Mouse (Mus musculus) layer of hippocampus, adult 9-10 months (tissue): ENCODE measurements around the gene Gm20388.
"Not testable (repeated sequence)": the region's sequence is repeated elsewhere in the genome, so short reads cannot be mapped to it uniquely, and the experiment has no call there.

Experiments used
- DNase-seq: peaks from one replicate; pipeline ENCODE4 v3.0.0; 2022; ENCODE audit warnings: low spot score

The Gm20388 gene

GRCm38 (mm10) chr8:124143871-124144618 lies 4233.4 kb downstream of the Gm20388 start:
- no peak for DNase-seq

GRCm38 (mm10) chr8:124144619-124144980 lies 4234.0 kb downstream of the Gm20388 start:
- DNase-seq: no peak

GRCm38 (mm10) chr8:124146286-124146685 lies 4235.6 kb downstream of the Gm20388 start:
- DNase-seq: no peak

GRCm38 (mm10) chr8:124150009-124150408 lies 4239.4 kb downstream of the Gm20388 start:
- no peak for DNase-seq

- no peak for DNase-seq
Measured at GRCm38 (mm10) chr8:124150536-124150935, 4239.9 kb downstream of the Gm20388 start.

GRCm38 (mm10) chr8:124151881-124152280 lies 4241.2 kb downstream of the Gm20388 start:
- no peak for DNase-seq

GRCm38 (mm10) chr8:124152771-124153170 lies 4242.1 kb downstream of the Gm20388 start:
- no peak for DNase-seq

- DNase-seq: no peak
Measured at GRCm38 (mm10) chr8:124156324-124156723, 4245.7 kb downstream of the Gm20388 start.

- no peak for DNase-seq
Measured at GRCm38 (mm10) chr8:124161683-124162082, 4251.0 kb downstream of the Gm20388 start.

- no peak for DNase-seq
Measured at GRCm38 (mm10) chr8:124163258-124163657, 4252.6 kb downstream of the Gm20388 start.

GRCm38 (mm10) chr8:124169749-124170148 lies 4259.1 kb downstream of the Gm20388 start:
- no peak for DNase-seq

- no peak for DNase-seq
Measured at GRCm38 (mm10) chr8:124170671-124171070, 4260.0 kb downstream of the Gm20388 start.

GRCm38 (mm10) chr8:124171557-124172528 lies 4261.2 kb downstream of the Gm20388 start:
- DNase-seq: no peak

GRCm38 (mm10) chr8:124173688-124174087 lies 4263.0 kb downstream of the Gm20388 start:
- no peak for DNase-seq

- DNase-seq: no peak
Measured at GRCm38 (mm10) chr8:124176133-124176532, 4265.5 kb downstream of the Gm20388 start.

GRCm38 (mm10) chr8:124177092-124177491 lies 4266.5 kb downstream of the Gm20388 start:
- not testable (repeated sequence) for DNase-seq

- DNase-seq: no peak
Measured at GRCm38 (mm10) chr8:124180681-124181445, 4270.2 kb downstream of the Gm20388 start.

GRCm38 (mm10) chr8:124181751-124182150 lies 4271.1 kb downstream of the Gm20388 start:
- DNase-seq: no peak

- no peak for DNase-seq
Measured at GRCm38 (mm10) chr8:124182224-124182623, 4271.6 kb downstream of the Gm20388 start.

- DNase-seq: no peak
Measured at GRCm38 (mm10) chr8:124184078-124184477, 4273.4 kb downstream of the Gm20388 start.

- DNase-seq: no peak
Measured at GRCm38 (mm10) chr8:124184507-124184906, 4273.9 kb downstream of the Gm20388 start.

GRCm38 (mm10) chr8:124185081-124185480 lies 4274.4 kb downstream of the Gm20388 start:
- no peak for DNase-seq
